ENCODE assay signal across 10 mouse cellular contexts in genomic region chr11:84867586-84867985, GRCm38 (mm10). TPM values are rescaled to one million over a fixed set of nuclear protein-coding genes. Genes with fewer than 3 reads are reported as not detected.
A peak's percentile ranks its signal among the peaks of the same experiment; 100 is the strongest.
DNase-seq lines count a peak whose midpoint lies in the region; ATAC-seq and TF ChIP-seq lines count a peak whose summit lies in the region.
"Had no signal": no experiment of that assay in that cellular context is flagged by ENCODE, and none has a peak within 500 bp of the region (broad histone marks: within the 10 kb centered on the region; RNA-seq: fewer than 3 reads in every experiment).

No protein-coding gene starts in this region.

- no peak for TF ChIP-seq EP300 in liver, postnatal 0 days (IDR thresholded peaks at IDR 0.05; ENCODE audit: low read depth)

- 0 out of 2 replicates have a peak overlapping the region, but pooled peaks have one; percentile 5 for H3K4me3 ChIP-seq in heart, embryonic 10.5 days
- H3K4me3 ChIP-seq in liver, adult 2 months (ENCODE audit: insufficient read depth, low read depth, low read length) = peak overlapping the region; percentile 39; the same call in 1 of the 2 replicates
- H3K4me3 ChIP-seq in embryonic facial prominence, embryonic 14.5 days (ENCODE audit: low read depth, low read length) = no peak overlapping the region
- peak overlapping the region; percentile 100 for H3K4me3 ChIP-seq in liver, postnatal 0 days (ENCODE audit: low read depth, low read length)

- no peaks in the 10 kb centered on the region for H3K27me3 ChIP-seq in heart, embryonic 10.5 days (ENCODE audit: insufficient read depth, poor library complexity, severe bottlenecking)
- H3K27me3 ChIP-seq in liver, adult 2 months (ENCODE audit: control insufficient read depth, insufficient read depth, low read length) = no peaks in the 10 kb centered on the region
- no peaks in the 10 kb centered on the region for H3K27me3 ChIP-seq in embryonic facial prominence, embryonic 14.5 days (replicated peaks; ENCODE audit: control insufficient read depth, insufficient read depth, low read length)
- H3K27me3 ChIP-seq in liver, postnatal 0 days (ENCODE audit: insufficient read depth, low read length) = no peaks in the 10 kb centered on the region

- no peak for TF ChIP-seq POLR2A in liver, adult 2 months (IDR thresholded peaks at IDR 0.05; ENCODE audit: extremely low read depth, insufficient read depth, low read length)

- H3K4me2 ChIP-seq in embryonic facial prominence, embryonic 14.5 days (ENCODE audit: low read depth, low read length) = 0 out of 2 replicates have a peak overlapping the region, but pooled peaks have one; percentile 3
- peak overlapping the region; percentile 80 for H3K4me2 ChIP-seq in liver, postnatal 0 days (ENCODE audit: low read depth, low read length)

- intact Hi-C loops in heart, postnatal 25 days (cut with DNase I) = no loop called here

- H3K79me2 ChIP-seq in liver, adult 2 months (ENCODE audit: control insufficient read depth, insufficient read depth, low read length) = peaks cover 17% of the 10 kb centered on the region

- no peak for TF ChIP-seq CTCF in liver, adult 2 months (IDR thresholded peaks at IDR 0.05; ENCODE audit: low read depth, low read length)
- no peak for TF ChIP-seq CTCF in liver, postnatal 0 days (IDR thresholded peaks at IDR 0.05; ENCODE audit: low read depth)

- H3K9ac ChIP-seq in liver, adult 2 months (ENCODE audit: low read depth, low read length) = no peak overlapping the region
- H3K9ac ChIP-seq in embryonic facial prominence, embryonic 14.5 days (ENCODE audit: low read depth, low read length) = no peak overlapping the region
- peak overlapping the region; percentile 53 for H3K9ac ChIP-seq in liver, postnatal 0 days (replicated peaks)

- H3K27ac ChIP-seq in heart, embryonic 10.5 days = no peak overlapping the region
- H3K27ac ChIP-seq in liver, adult 2 months (replicated peaks; ENCODE audit: insufficient read depth, low read depth, low read length) = no peak overlapping the region
- no peak overlapping the region for H3K27ac ChIP-seq in embryonic facial prominence, embryonic 14.5 days (replicated peaks; ENCODE audit: low read depth, low read length)
- H3K27ac ChIP-seq in liver, postnatal 0 days (ENCODE audit: low read depth) = 0 out of 2 replicates have a peak overlapping the region, but pooled peaks have one; percentile 0

- WGBS in heart, embryonic 10.5 days = 91% methylated on average over 2 of the region's 2 CpGs
- WGBS in liver, adult 2 months = 20% methylated on average over 2 of the region's 2 CpGs
- WGBS in embryonic facial prominence, embryonic 14.5 days = 95% methylated on average over 2 of the region's 2 CpGs
- WGBS in liver, postnatal 0 days (ENCODE audit: insufficient replicate concordance) = 70% methylated on average over 2 of the region's 2 CpGs

- H3K9me3 ChIP-seq in heart, embryonic 10.5 days = no peaks in the 10 kb centered on the region
- no peaks in the 10 kb centered on the region for H3K9me3 ChIP-seq in embryonic facial prominence, embryonic 14.5 days (ENCODE audit: control insufficient read depth, low read length)
- no peaks in the 10 kb centered on the region for H3K9me3 ChIP-seq in liver, postnatal 0 days (ENCODE audit: low read length)

- ATAC-seq in embryonic facial prominence, embryonic 14.5 days (ENCODE audit: low read depth) = no peak
- ATAC-seq in liver, postnatal 0 days = no peak

- no peak for DNase-seq in heart, embryonic 10.5 days (ENCODE audit: low spot score)
- DNase-seq in heart, postnatal 25 days (ENCODE audit: low spot score) = no peak
- DNase-seq in liver, adult 2 months (ENCODE audit: extremely low read depth, low read depth, low spot score) = peak; percentile 93
- no peak for DNase-seq in liver
- no peak for DNase-seq in embryonic facial prominence, embryonic 14.5 days (ENCODE audit: low spot score)
- no peak for DNase-seq in liver, postnatal 0 days
- no peak for DNase-seq in cerebellum, adult 8-10 months
- DNase-seq in thymus, adult 18-20 months = no peak
- DNase-seq: right cerebral cortex, postnatal 14 days; thymus, adult 2 months had no signal

- peaks cover 8% of the 10 kb centered on the region; the same call in 1 of the 2 replicates for H3K4me1 ChIP-seq in heart, embryonic 10.5 days
- peaks cover 22% of the 10 kb centered on the region for H3K4me1 ChIP-seq in liver, adult 2 months (ENCODE audit: control insufficient read depth, insufficient read depth, low read length)
- H3K4me1 ChIP-seq in embryonic facial prominence, embryonic 14.5 days (ENCODE audit: control insufficient read depth, insufficient read depth, low read length) = peaks cover 11% of the 10 kb centered on the region
- H3K4me1 ChIP-seq in liver, postnatal 0 days (ENCODE audit: insufficient read depth) = peaks cover 15% of the 10 kb centered on the region

- H3K36me3 ChIP-seq in heart, embryonic 10.5 days = peaks cover 17% of the 10 kb centered on the region; the same call in 1 of the 2 replicates
- peaks cover 8% of the 10 kb centered on the region; the same call in 1 of the 2 replicates for H3K36me3 ChIP-seq in liver, adult 2 months (ENCODE audit: control insufficient read depth, insufficient read depth, low read length)
- peaks cover 17% of the 10 kb centered on the region; the same call in 1 of the 2 replicates for H3K36me3 ChIP-seq in embryonic facial prominence, embryonic 14.5 days (ENCODE audit: control insufficient read depth, insufficient read depth, low read length)
- H3K36me3 ChIP-seq in liver, postnatal 0 days (replicated peaks; ENCODE audit: insufficient read depth, low read length) = peaks cover 21% of the 10 kb centered on the region

RNA-seq across cellular contexts. Expression of gene Ggnbp2, which starts 3.0 kb away (rescaled TPM):
- 50.5 and 61.9 TPM in 2 replicates for polyA plus RNA-seq in heart, embryonic 10.5 days (2016; fragmentation: Nextera tagmentation; extraction: Ambion mirVana)
- total RNA-seq in heart, postnatal 25 days (2021) = 10 to 100 TPM; 41.2 to 46.8 TPM
- 84.9 and 96.4 TPM in 2 replicates for total RNA-seq in liver, adult 2 months (2014; rRNA removed)
- 22.5 and 34.0 TPM in 2 replicates for polyA plus RNA-seq in liver, adult 2 months (2012; rRNA removed)
- polyA plus RNA-seq in embryonic facial prominence, embryonic 14.5 days (2014; fragmentation: Nextera tagmentation; extraction: Ambion mirVana) = 62.4 and 67.0 TPM in 2 replicates
- 44.7 and 56.3 TPM in 2 replicates for polyA plus RNA-seq in liver, postnatal 0 days (2015; fragmentation: Nextera tagmentation; extraction: Ambion mirVana)

RNA-seq across cellular contexts. Expression of gene Myo19, which starts 12.4 kb away (rescaled TPM):
- polyA plus RNA-seq in heart, embryonic 10.5 days (2016; fragmentation: Nextera tagmentation; extraction: Ambion mirVana) = 10.1 and 10.6 TPM in 2 replicates
- total RNA-seq in heart, postnatal 25 days (2021) = 1 to 10 TPM; 5.7 to 7.3 TPM
- 2.3 and 3.7 TPM in 2 replicates for total RNA-seq in liver, adult 2 months (2014; rRNA removed)
- polyA plus RNA-seq in liver, adult 2 months (2012; rRNA removed) = 5.3 and 7.7 TPM in 2 replicates
- 10.9 and 11.9 TPM in 2 replicates for polyA plus RNA-seq in embryonic facial prominence, embryonic 14.5 days (2014; fragmentation: Nextera tagmentation; extraction: Ambion mirVana)
- 1.7 and 1.8 TPM in 2 replicates for polyA plus RNA-seq in liver, postnatal 0 days (2015; fragmentation: Nextera tagmentation; extraction: Ambion mirVana)

RNA-seq across cellular contexts. Expression of gene Pigw, which starts 12.5 kb away (rescaled TPM):
- 2.7 and 2.8 TPM in 2 replicates for polyA plus RNA-seq in heart, embryonic 10.5 days (2016; fragmentation: Nextera tagmentation; extraction: Ambion mirVana)
- total RNA-seq in heart, postnatal 25 days (2021) = 1 to 10 TPM; 5.4 to 6.4 TPM
- 4.2 and 4.8 TPM in 2 replicates for total RNA-seq in liver, adult 2 months (2014; rRNA removed)
- 1.2 and 1.5 TPM in 2 replicates for polyA plus RNA-seq in liver, adult 2 months (2012; rRNA removed)
- 2.3 and 3.1 TPM in 2 replicates for polyA plus RNA-seq in embryonic facial prominence, embryonic 14.5 days (2014; fragmentation: Nextera tagmentation; extraction: Ambion mirVana)
- 1.3 and 1.4 TPM in 2 replicates for polyA plus RNA-seq in liver, postnatal 0 days (2015; fragmentation: Nextera tagmentation; extraction: Ambion mirVana)

RNA-seq across cellular contexts. Expression of gene Dhrs11, which starts 38.8 kb away (rescaled TPM):
- 29.3 and 34.3 TPM in 2 replicates for polyA plus RNA-seq in heart, embryonic 10.5 days (2016; fragmentation: Nextera tagmentation; extraction: Ambion mirVana)
- 100 to 1,000 TPM; 106 to 108 TPM for total RNA-seq in heart, postnatal 25 days (2021)
- total RNA-seq in liver, adult 2 months (2014; rRNA removed) = 14.8 and 23.2 TPM in 2 replicates
- polyA plus RNA-seq in liver, adult 2 months (2012; rRNA removed) = 68.3 and 75.1 TPM in 2 replicates
- polyA plus RNA-seq in embryonic facial prominence, embryonic 14.5 days (2014; fragmentation: Nextera tagmentation; extraction: Ambion mirVana) = 13.7 and 15.7 TPM in 2 replicates
- polyA plus RNA-seq in liver, postnatal 0 days (2015; fragmentation: Nextera tagmentation; extraction: Ambion mirVana) = 86.1 and 91.1 TPM in 2 replicates

RNA-seq across cellular contexts. Expression of gene Mrm1, which starts 48.3 kb away (rescaled TPM):
- 12.7 and 15.7 TPM in 2 replicates for polyA plus RNA-seq in heart, embryonic 10.5 days (2016; fragmentation: Nextera tagmentation; extraction: Ambion mirVana)
- 10 to 100 TPM; 17.1 to 17.9 TPM for total RNA-seq in heart, postnatal 25 days (2021)
- 2.2 and 2.6 TPM in 2 replicates for total RNA-seq in liver, adult 2 months (2014; rRNA removed)
- 3.1 and 3.9 TPM in 2 replicates for polyA plus RNA-seq in liver, adult 2 months (2012; rRNA removed)
- 7.9 and 12.0 TPM in 2 replicates for polyA plus RNA-seq in embryonic facial prominence, embryonic 14.5 days (2014; fragmentation: Nextera tagmentation; extraction: Ambion mirVana)
- polyA plus RNA-seq in liver, postnatal 0 days (2015; fragmentation: Nextera tagmentation; extraction: Ambion mirVana) = 7.4 and 8.4 TPM in 2 replicates
